ENCODE assay signal across 15 mouse cellular contexts in the genomic region with DNA sequence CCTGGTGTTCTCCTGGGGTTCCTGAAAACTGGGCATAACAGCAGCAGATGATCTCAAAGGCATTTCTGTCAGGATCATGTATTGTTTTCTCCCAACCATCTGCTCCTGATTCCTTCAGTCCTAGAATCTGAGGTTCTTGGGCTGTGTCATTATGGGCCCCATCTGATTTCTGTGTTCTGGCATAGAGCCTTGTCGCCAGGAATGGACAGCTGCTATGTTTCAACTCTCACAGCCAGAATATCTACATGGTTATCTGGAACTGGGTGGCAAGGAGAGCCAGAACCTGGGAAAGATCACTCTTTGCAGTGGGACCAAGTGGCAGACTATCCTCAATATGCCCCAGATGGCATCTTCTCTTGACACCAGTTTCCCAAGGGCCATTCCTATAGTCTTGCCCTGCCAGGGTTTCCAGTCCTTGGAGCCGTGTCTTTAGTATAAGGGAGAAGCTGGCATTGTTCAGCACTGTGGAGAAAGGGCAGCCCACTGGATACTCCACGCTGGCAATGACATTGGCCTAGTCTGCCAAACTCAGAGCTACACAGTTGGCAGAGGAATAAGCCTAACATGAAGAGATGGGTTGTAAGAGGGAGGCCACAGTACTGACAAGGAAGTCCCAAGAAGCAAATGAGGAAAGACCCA. TPM values are rescaled to one million over a fixed set of nuclear protein-coding genes. Genes with fewer than 3 reads are reported as not detected.
DNase-seq lines count a peak whose midpoint lies in the region; ATAC-seq and TF ChIP-seq lines count a peak whose summit lies in the region.
"Had no signal": no experiment of that assay in that cellular context is flagged by ENCODE, and none has a peak within 500 bp of the region (broad histone marks: within the 10 kb centered on the region; RNA-seq: fewer than 3 reads in every experiment).

No protein-coding gene starts in this region.

- no peak for ATAC-seq in heart, postnatal 0 days (ENCODE audit: insufficient read depth, low read depth)
- ATAC-seq: Patski had no signal

- peaks cover 16% of the 10 kb centered on the region for H3K4me1 ChIP-seq in heart, embryonic 10.5 days
- H3K4me1 ChIP-seq in testis, adult 2 months (ENCODE audit: control insufficient read depth, insufficient read depth, low read length), result no peaks in the 10 kb centered on the region
- 0 out of 2 replicates have a peak, but pooled peaks cover 7% of the 10 kb centered on the region for H3K4me1 ChIP-seq in heart, postnatal 0 days (ENCODE audit: control insufficient read depth, insufficient read depth)
- H3K4me1 ChIP-seq in small intestine, adult 2 months (ENCODE audit: control insufficient read depth, insufficient read depth, insufficient read length, low read length), result peaks cover 4% of the 10 kb centered on the region; the same call in 1 of the 2 replicates
- H3K4me1 ChIP-seq: embryonic facial prominence, embryonic 12.5 days had no signal

- peaks cover 69% of the 10 kb centered on the region for H3K36me3 ChIP-seq in heart, embryonic 10.5 days
- H3K36me3 ChIP-seq in testis, adult 2 months (ENCODE audit: control insufficient read depth, insufficient read depth, low read length), result no peaks in the 10 kb centered on the region
- peaks cover 40% of the 10 kb centered on the region for H3K36me3 ChIP-seq in heart, postnatal 0 days (replicated peaks; ENCODE audit: control insufficient read depth, insufficient read depth, low read length)
- peaks cover 23% of the 10 kb centered on the region for H3K36me3 ChIP-seq in small intestine, adult 2 months (ENCODE audit: control insufficient read depth, insufficient read depth, low read length)

- H3K4me3 ChIP-seq in heart, embryonic 10.5 days, result no peak overlapping the region
- no peak overlapping the region for H3K4me3 ChIP-seq in testis, adult 2 months (ENCODE audit: control insufficient read depth, low read depth, low read length)
- H3K4me3 ChIP-seq in heart, postnatal 0 days (ENCODE audit: low read depth, low read length), result no peak overlapping the region
- no peak overlapping the region for H3K4me3 ChIP-seq in small intestine, adult 2 months (ENCODE audit: low read depth, low read length)
- H3K4me3 ChIP-seq: embryonic facial prominence, embryonic 12.5 days; megakaryocyte, embryonic 14.5 days had no signal

- no peak for TF ChIP-seq EP300 in heart, postnatal 0 days (IDR thresholded peaks at IDR 0.05; ENCODE audit: low read depth)

- H3K4me2 ChIP-seq in heart, postnatal 0 days (ENCODE audit: low read depth, low read length), result no peak overlapping the region
- H3K4me2 ChIP-seq: embryonic facial prominence, embryonic 12.5 days had no signal

- no peaks in the 10 kb centered on the region for H3K9me3 ChIP-seq in heart, embryonic 10.5 days
- peaks cover 8% of the 10 kb centered on the region; the same call in 1 of the 2 replicates for H3K9me3 ChIP-seq in heart, postnatal 0 days (replicated peaks; ENCODE audit: control insufficient read depth, low read length)
- H3K9me3 ChIP-seq: embryonic facial prominence, embryonic 12.5 days had no signal

- no peak for TF ChIP-seq CTCF in testis, adult 2 months (IDR thresholded peaks at IDR 0.05; ENCODE audit: control insufficient read depth, insufficient read depth, insufficient replicate concordance, low read depth, low read length)
- no peak for TF ChIP-seq CTCF in heart, postnatal 0 days (IDR thresholded peaks at IDR 0.05; ENCODE audit: low read depth)
- no peak for TF ChIP-seq CTCF in small intestine, adult 2 months (IDR thresholded peaks at IDR 0.05; ENCODE audit: extremely low read depth, insufficient read length, insufficient replicate concordance, low read depth, low read length)

- no peak overlapping the region for H3K27ac ChIP-seq in heart, embryonic 10.5 days
- H3K27ac ChIP-seq in testis, adult 2 months (ENCODE audit: control insufficient read depth, insufficient read depth, low read depth, low read length), result peak overlapping the region; percentile 43; the same call in 1 of the 2 replicates
- peak overlapping the region; percentile 70 for H3K27ac ChIP-seq in heart, postnatal 0 days (ENCODE audit: low read depth)
- H3K27ac ChIP-seq in small intestine, adult 2 months (ENCODE audit: insufficient read depth, low read depth, low read length), result peak overlapping the region; percentile 69
- H3K27ac ChIP-seq: embryonic facial prominence, embryonic 12.5 days had no signal

- peak; percentile 71 to 78 for DNase-seq in heart, adult 18-20 months
- DNase-seq in heart, embryonic 10.5 days (ENCODE audit: low spot score), result no peak
- DNase-seq in testis, postnatal 14 days (ENCODE audit: low spot score), result no peak
- DNase-seq in heart, postnatal 0 days (ENCODE audit: low spot score), result no peak
- DNase-seq in B cell, adult 2 months, result no peak
- no peak for DNase-seq in kidney, postnatal 14 days
- DNase-seq: kidney, postnatal 4 days had no signal

- no peak overlapping the region for H3K9ac ChIP-seq in heart, postnatal 0 days (replicated peaks; ENCODE audit: low read depth, low read length)
- H3K9ac ChIP-seq: embryonic facial prominence, embryonic 12.5 days had no signal

- TF ChIP-seq POLR2A in testis, adult 2 months (IDR thresholded peaks at IDR 0.05; ENCODE audit: control insufficient read depth, low read depth, low read length), result no peak
- TF ChIP-seq POLR2A in small intestine, adult 2 months (IDR thresholded peaks at IDR 0.05; ENCODE audit: low read depth, low read length), result no peak

- 94% methylated on average over 3 of the region's 3 CpGs for WGBS in heart, embryonic 10.5 days
- WGBS in heart, postnatal 0 days, result 64% methylated on average over 3 of the region's 3 CpGs
- WGBS in small intestine, adult 2 months, result 74% methylated on average over 3 of the region's 3 CpGs

- H3K27me3 ChIP-seq in heart, embryonic 10.5 days (ENCODE audit: insufficient read depth, poor library complexity, severe bottlenecking), result no peaks in the 10 kb centered on the region
- no peaks in the 10 kb centered on the region for H3K27me3 ChIP-seq in testis, adult 2 months (ENCODE audit: control insufficient read depth, insufficient read depth, low read length)
- H3K27me3 ChIP-seq in heart, postnatal 0 days (ENCODE audit: control insufficient read depth, insufficient read depth, low read length), result no peaks in the 10 kb centered on the region
- H3K27me3 ChIP-seq in small intestine, adult 2 months (ENCODE audit: control insufficient read depth, insufficient read depth, low read length), result no peaks in the 10 kb centered on the region
- H3K27me3 ChIP-seq: embryonic facial prominence, embryonic 12.5 days; megakaryocyte, embryonic 14.5 days; Patski had no signal

RNA-seq across cellular contexts. Expression of a gene that starts 13.5 kb away (rescaled TPM):
- total RNA-seq in heart, adult 18-20 months (2021), result 10 to 100 TPM; 19.3 to 20.1 TPM
- polyA plus RNA-seq in heart, embryonic 10.5 days (2016; fragmentation: Nextera tagmentation; extraction: Ambion mirVana), result 23.5 and 33.1 TPM in 2 replicates
- polyA plus RNA-seq in testis, adult 2 months (2012; rRNA removed), result 47.5 and 58.4 TPM in 2 replicates
- total RNA-seq in heart, postnatal 0 days (2014; rRNA removed; ENCODE audit: low replicate concordance), result 21.3 and 39.8 TPM in 2 replicates
- polyA plus RNA-seq in heart, postnatal 0 days (2015; fragmentation: Nextera tagmentation; extraction: Ambion mirVana), result 23.8 and 29.9 TPM in 2 replicates
- 2.8 and 4.0 TPM in 2 replicates for polyA plus RNA-seq in small intestine, adult 2 months (2012; rRNA removed)

RNA-seq across cellular contexts. Expression of a gene that starts 35.4 kb away (rescaled TPM):
- 10 to 100 TPM; 21.6 to 27.4 TPM for total RNA-seq in heart, adult 18-20 months (2021)
- 14.0 and 19.9 TPM in 2 replicates for polyA plus RNA-seq in heart, embryonic 10.5 days (2016; fragmentation: Nextera tagmentation; extraction: Ambion mirVana)
- polyA plus RNA-seq in testis, adult 2 months (2012; rRNA removed), result 12.6 and 17.5 TPM in 2 replicates
- total RNA-seq in heart, postnatal 0 days (2014; rRNA removed; ENCODE audit: low replicate concordance), result 21.8 and 31.7 TPM in 2 replicates
- polyA plus RNA-seq in heart, postnatal 0 days (2015; fragmentation: Nextera tagmentation; extraction: Ambion mirVana), result 19.9 and 22.4 TPM in 2 replicates
- polyA plus RNA-seq in small intestine, adult 2 months (2012; rRNA removed), result 0.80 and 3.4 TPM in 2 replicates

RNA-seq across cellular contexts. Expression of a gene that starts 45.1 kb away (rescaled TPM):
- total RNA-seq in heart, adult 18-20 months (2021), result not detected
- not detected in 2 replicates for polyA plus RNA-seq in heart, embryonic 10.5 days (2016; fragmentation: Nextera tagmentation; extraction: Ambion mirVana)
- not detected in 2 replicates for polyA plus RNA-seq in testis, adult 2 months (2012; rRNA removed)
- total RNA-seq in heart, postnatal 0 days (2014; rRNA removed; ENCODE audit: low replicate concordance), result not detected in 2 replicates
- polyA plus RNA-seq in heart, postnatal 0 days (2015; fragmentation: Nextera tagmentation; extraction: Ambion mirVana), result not detected in 2 replicates
- not detected in 2 replicates for polyA plus RNA-seq in small intestine, adult 2 months (2012; rRNA removed)
- total RNA-seq: hematopoietic stem cell, adult 5-6 weeks had no signal
- polyA plus RNA-seq: embryonic facial prominence, embryonic 12.5 days; limb, embryonic 11.5 days; Patski; stomach, embryonic 16.5 days had no signal

Comparison
In these comparisons a context has a peak if more than half of its experiments do, and no peak if none do; other contexts are left out.
1. DNase-seq: peak in heart, adult 18-20 months (2 of 2); none in heart, embryonic 10.5 days (single experiment), testis, postnatal 14 days (single experiment), heart, postnatal 0 days (single experiment), B cell, adult 2 months (0 of 2) and kidney, postnatal 14 days (single experiment).